Mouse (Mus musculus) kidney, postnatal 0 days (tissue): ENCODE data around the gene Bcat2. TPM values are rescaled to one million over a fixed set of nuclear protein-coding genes. Genes with fewer than 3 reads are reported as not detected.
"Not testable (repeated sequence)": the region's sequence is repeated elsewhere in the genome, so short reads cannot be mapped to it uniquely, and the experiment has no call there.

Source experiments
- ATAC-seq: fragments of 200-750 bp; cut with Nextera tagmentation; replicated peaks from 2 replicates; pipeline ENCODE4 v1.8.0; 2017; ENCODE audit warnings: low read depth, moderate number of reproducible peaks, moderate TSS enrichment, moderate library complexity; ENCODE audit not compliant: low FRiP score
- DNase-seq: peaks from one replicate; pipeline ENCODE4 v3.0.0-alpha.2; 2016; ENCODE audit warnings: low spot score
- H3K27ac ChIP-seq: fragments of 300-500 bp; sonication (generic); 2 replicates; pipeline ENCODE4 v1.5.1; 2014; ENCODE audit warnings: mild to moderate bottlenecking
- H3K27me3 ChIP-seq: fragments of 300-500 bp; sonication (generic); 2 replicates; pipeline ENCODE4 v1.6.1; 2014; ENCODE audit warnings: low read length, mixed read lengths; ENCODE audit not compliant: insufficient read depth
- H3K36me3 ChIP-seq: fragments of 300-500 bp; sonication (generic); 2 replicates; pipeline ENCODE4 v1.6.1; 2014; ENCODE audit warnings: low read length, mixed read lengths; ENCODE audit not compliant: insufficient read depth
- H3K4me1 ChIP-seq: fragments of 300-500 bp; sonication (generic); replicated peaks from 2 replicates; pipeline ENCODE4 v1.6.1; 2014; ENCODE audit warnings: antibody characterized with exemption, low read length, mixed read lengths; ENCODE audit not compliant: insufficient read depth
- H3K4me2 ChIP-seq: fragments of 300-500 bp; sonication (generic); 2 replicates; pipeline ENCODE4 v1.6.1; 2014; ENCODE audit warnings: mild to moderate bottlenecking, low read length, moderate library complexity, mixed read lengths
- H3K4me3 ChIP-seq: fragments of 300-500 bp; sonication (generic); replicated peaks from 2 replicates; pipeline ENCODE4 v1.5.1; 2014; ENCODE audit warnings: low read depth, low read length
- H3K9ac ChIP-seq: fragments of 300-500 bp; sonication (generic); 2 replicates; pipeline ENCODE4 v1.6.1; 2014; ENCODE audit warnings: low read depth, low read length
- H3K9me3 ChIP-seq: fragments of 300-500 bp; sonication (generic); replicated peaks from 2 replicates; pipeline ENCODE4 v1.6.1; 2016; ENCODE audit warnings: low read length, inconsistent platforms, mixed read lengths
- CTCF ChIP-seq: IDR thresholded peaks from 2 replicates; pipeline ENCODE4 v1.5.1; 2016; ENCODE audit warnings: antibody characterized with exemption, low read depth, mild to moderate bottlenecking, moderate library complexity
- WGBS: fragments of 180-500 bp; shearing (Covaris S2); extraction: QIAGEN DNeasy Blood & Tissue Kit; methylation state at CpG from one replicate; pipeline ENCODE4 v1.1.7; 2014; 5-methylcytosine and 5-hydroxymethylcytosine counted together
- polyA plus RNA-seq: library from polyadenylated mRNA; unstranded; fragments of >200 nt; fragmentation: Nextera tagmentation; extraction: Ambion mirVana; gene quantifications from 2 replicates; pipeline ENCODE4 v1.2.1, GENCODE M21; 2015

Gene Bcat2
- polyA plus RNA-seq, 1 experiment from 2014 or later = 92.7 TPM

DNA sequence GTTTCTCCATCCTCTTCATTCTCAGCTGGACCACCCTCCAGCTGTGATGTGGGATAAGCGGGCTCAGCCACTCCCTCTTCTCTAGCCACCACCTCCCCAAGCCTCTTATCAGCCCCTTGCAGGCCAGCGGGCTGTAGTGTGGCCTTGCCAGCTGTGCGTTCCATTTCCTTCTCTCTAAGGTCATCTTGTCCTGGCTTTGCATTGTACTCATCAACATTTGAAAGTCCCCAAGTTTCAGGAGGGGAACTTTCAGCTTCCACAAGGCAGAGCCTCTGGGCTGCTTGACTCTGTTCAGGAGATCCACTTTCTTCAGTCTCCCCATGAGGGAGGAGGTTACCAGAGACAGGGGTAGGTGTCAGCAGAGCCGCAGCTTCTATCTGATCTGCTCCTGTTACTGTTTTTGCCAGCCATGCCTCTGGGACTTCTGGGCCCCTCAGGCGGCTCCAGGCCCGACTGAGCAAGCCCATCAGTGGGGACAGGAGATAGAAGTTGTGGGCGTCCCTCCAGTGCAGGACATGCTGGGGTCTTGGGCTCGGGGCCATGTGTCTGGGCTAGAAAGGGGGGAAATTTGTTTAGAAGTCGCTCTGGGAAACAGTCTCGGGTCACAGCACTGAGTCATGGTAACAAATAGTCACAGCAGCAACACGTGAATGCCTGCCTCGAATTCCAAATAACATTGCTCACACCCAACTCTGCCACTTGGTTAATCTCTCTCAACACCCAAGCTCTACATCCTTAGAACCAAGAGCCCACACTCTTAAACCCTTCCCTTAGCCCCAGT is 44.9 kb upstream of the Bcat2 start:
- ATAC-seq = 0 out of 2 replicates have a peak, but pooled peaks have one; percentile 5

DNA sequence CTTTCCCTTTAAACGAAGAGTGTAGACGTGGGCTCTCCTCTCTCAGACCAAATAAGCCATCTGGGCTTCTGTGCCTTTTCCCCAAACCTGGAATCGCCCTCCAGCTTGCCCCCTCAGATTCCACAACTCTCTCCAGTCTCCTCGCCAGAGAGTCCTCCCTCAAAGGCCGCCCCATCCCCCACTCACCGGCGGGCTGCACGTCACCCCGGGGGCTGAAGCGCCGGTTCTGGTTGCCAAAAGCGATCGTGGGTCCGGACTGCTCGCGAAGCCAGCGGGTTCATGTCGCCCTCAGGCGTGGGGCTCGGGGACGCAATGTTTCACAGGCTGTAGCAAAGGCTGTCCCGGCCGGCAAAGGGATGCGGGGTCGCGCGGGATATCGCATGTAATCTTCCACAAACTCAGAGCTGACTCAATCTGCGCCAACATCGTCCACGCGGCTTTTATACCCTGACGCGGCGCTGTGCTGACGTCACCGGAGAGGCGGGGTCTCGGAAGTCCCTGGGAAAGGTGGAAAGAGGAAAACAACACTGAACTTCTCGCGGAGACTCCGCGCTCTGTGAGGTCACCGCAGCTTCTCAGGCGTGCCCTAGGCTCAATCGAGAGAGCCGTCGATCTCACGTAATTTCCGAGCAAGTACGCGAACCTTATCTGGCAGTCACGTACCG is 44.0 kb upstream of the Bcat2 start, which contains the start of the genes Ppp1r15a and Plekha4:
Gene Ppp1r15a, minus strand, starts transcription at position 460 of the 665 bp plus-strand sequence.
Gene Plekha4, plus strand, starts transcription at position 522 of the 665 bp plus-strand sequence.
- under 1% methylated on average over 54 of the region's 54 CpGs for WGBS
- no peak for TF ChIP-seq CTCF
- H3K27ac ChIP-seq = peak within 1 kb of the TSS; percentile 97
- no peaks in the 10 kb centered on the region for H3K9me3 ChIP-seq
- peak within 1 kb of the TSS; percentile 90 for H3K4me2 ChIP-seq
- H3K9ac ChIP-seq = peak within 1 kb of the TSS; percentile 93
- no peaks in the 10 kb centered on the region for H3K27me3 ChIP-seq
- peak; percentile 96 for DNase-seq
- H3K4me3 ChIP-seq = peak within 1 kb of the TSS; percentile 84
- H3K4me1 ChIP-seq = peaks cover 39% of the 10 kb centered on the region
- peak; percentile 91 for ATAC-seq
- H3K36me3 ChIP-seq = 0 out of 2 replicates have a peak, but pooled peaks cover 8% of the 10 kb centered on the region

More for the DNA sequence above, 44.9 kb upstream of the Bcat2 start:
- 14% methylated on average over 12 of the region's 12 CpGs for WGBS
- no peak for TF ChIP-seq CTCF
- H3K36me3 ChIP-seq = 0 out of 2 replicates have a peak, but pooled peaks cover 8% of the 10 kb centered on the region
- peak overlapping the region; percentile 97 for H3K27ac ChIP-seq
- H3K9ac ChIP-seq = peak overlapping the region; percentile 93
- peak overlapping the region; percentile 90 for H3K4me2 ChIP-seq
- no peaks in the 10 kb centered on the region for H3K27me3 ChIP-seq
- peaks cover 34% of the 10 kb centered on the region for H3K4me1 ChIP-seq
- H3K4me3 ChIP-seq = peak overlapping the region; percentile 84
- peak; percentile 66 for DNase-seq
- no peaks in the 10 kb centered on the region for H3K9me3 ChIP-seq

DNA sequence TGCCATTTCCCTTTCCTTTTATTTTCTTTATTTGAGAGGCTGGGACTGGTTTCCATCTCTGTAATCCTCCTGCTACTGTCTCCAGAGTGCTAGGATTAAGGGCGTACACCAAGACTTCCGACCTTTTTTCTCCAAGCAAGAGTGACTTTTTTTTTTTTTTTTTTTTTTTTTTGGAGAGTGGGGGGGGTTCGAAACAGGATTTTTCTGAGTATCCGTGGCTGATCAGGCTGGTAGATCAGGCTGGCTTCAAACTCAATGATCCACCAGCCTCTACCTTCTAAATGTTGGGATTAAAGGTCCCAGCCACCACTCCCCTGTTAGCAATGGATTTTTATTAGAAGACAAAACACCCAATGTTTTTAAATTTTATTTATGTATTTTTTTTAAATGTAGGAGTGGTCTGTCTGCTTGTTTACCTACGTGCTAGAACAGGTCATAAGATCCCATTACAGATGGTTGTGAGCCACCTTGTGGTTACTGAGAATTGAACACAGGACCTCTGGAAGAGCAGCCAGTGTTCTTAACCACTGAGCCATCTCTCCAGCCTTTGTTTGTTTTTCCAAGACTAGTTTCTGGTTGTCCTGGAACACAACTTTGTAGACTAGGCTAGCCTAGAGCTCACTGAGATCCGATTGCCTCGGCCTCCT is 43.4 kb upstream of the Bcat2 start:
- no peaks in the 10 kb centered on the region for H3K27me3 ChIP-seq
- peak; percentile 41 for TF ChIP-seq CTCF
- no peak for DNase-seq
- no peaks in the 10 kb centered on the region for H3K9me3 ChIP-seq
- 23% methylated on average over 7 of the region's 7 CpGs for WGBS
- H3K9ac ChIP-seq = peak overlapping the region; percentile 93; the same call in 1 of the 2 replicates
- no peak for ATAC-seq
- H3K4me2 ChIP-seq = peak overlapping the region; percentile 90
- H3K4me1 ChIP-seq = peaks cover 39% of the 10 kb centered on the region
- peak overlapping the region; percentile 84 for H3K4me3 ChIP-seq
- H3K36me3 ChIP-seq = 0 out of 2 replicates have a peak, but pooled peaks cover 8% of the 10 kb centered on the region
- H3K27ac ChIP-seq = peak overlapping the region; percentile 97

DNA sequence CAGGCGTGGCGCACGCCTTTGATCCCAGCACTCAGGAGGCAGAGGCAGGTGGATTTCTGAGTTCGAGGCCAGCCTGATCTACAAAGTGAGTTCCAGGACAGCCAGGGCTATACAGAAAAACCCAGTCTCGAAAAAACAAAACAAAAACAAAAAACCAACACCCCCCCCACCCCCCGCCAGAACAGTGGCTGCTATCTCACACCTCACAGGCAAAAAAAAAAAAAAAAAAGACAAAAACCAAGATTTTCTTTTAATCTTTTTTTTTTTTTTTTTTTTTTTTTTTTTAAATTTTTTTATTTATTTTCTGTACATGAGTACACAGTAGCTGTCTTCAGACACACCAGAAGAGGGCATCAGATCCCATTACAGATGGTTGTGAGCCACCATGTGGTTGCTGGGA is 42.8 kb upstream of the Bcat2 start:
- ATAC-seq, H3K9me3 ChIP-seq, H3K4me3 ChIP-seq, H3K36me3 ChIP-seq, DNase-seq, H3K9ac ChIP-seq, H3K27ac ChIP-seq, H3K4me2 ChIP-seq, H3K27me3 ChIP-seq: not testable (repeated sequence)
- H3K4me1 ChIP-seq = peaks cover 39% of the 10 kb centered on the region
- WGBS = 93% methylated on average over 6 of the region's 6 CpGs

DNA sequence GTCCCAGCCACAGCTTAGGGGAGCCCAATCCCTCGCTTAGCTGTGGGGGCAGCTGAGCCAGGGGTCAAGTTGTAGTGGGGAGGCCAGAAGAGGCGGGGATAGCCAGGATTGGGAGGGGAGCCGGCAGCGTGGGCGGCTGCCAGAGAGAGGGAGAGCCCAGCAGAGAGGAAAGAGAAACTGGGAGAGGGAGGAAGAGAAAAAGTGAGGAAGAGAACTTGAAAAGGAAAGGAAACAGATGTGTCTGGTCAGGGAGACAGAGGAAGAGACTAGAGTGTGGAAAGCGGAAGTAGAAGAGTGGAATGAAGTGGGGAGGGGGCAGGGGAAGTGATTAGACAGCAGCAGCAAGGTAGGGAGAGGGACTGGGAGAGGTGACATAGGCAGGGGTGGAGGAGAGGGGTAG is 40.5 kb upstream of the Bcat2 start:
- DNase-seq (peak; percentile 72), ATAC-seq (no peak)
- H3K27ac ChIP-seq = peak overlapping the region; percentile 52
- TF ChIP-seq CTCF = no peak
- no peaks in the 10 kb centered on the region for H3K36me3 ChIP-seq
- H3K9me3 ChIP-seq = no peaks in the 10 kb centered on the region
- no peaks in the 10 kb centered on the region for H3K27me3 ChIP-seq
- H3K4me3 ChIP-seq = no peak overlapping the region
- WGBS = 7% methylated on average over 6 of the region's 6 CpGs
- H3K4me2 ChIP-seq = peak overlapping the region; percentile 43
- peaks cover 21% of the 10 kb centered on the region for H3K4me1 ChIP-seq
- no peak overlapping the region for H3K9ac ChIP-seq

- Histone ChIP-seq H3K9ac (no peak overlapping the region), H3K9me3 (no peaks in the 10 kb centered on the region), H3K27ac (peak overlapping the region; percentile 50; the same call in 1 of the 2 replicates), H3K4me3 (no peak overlapping the region), H3K4me2 (peak overlapping the region; percentile 43), H3K27me3 (no peaks in the 10 kb centered on the region), H3K36me3 (no peaks in the 10 kb centered on the region), H3K4me1 (peaks cover 12% of the 10 kb centered on the region)
- no peak for TF ChIP-seq CTCF
- no peak for DNase-seq
- 49% methylated on average over 2 of the region's 2 CpGs for WGBS
- ATAC-seq = no peak
These were observed 39.3 kb upstream of the Bcat2 start for GRCm38 (mm10) chr7:45530643-45531042.
